Mouse (Mus musculus) limb, embryonic 13.5 days (tissue): ENCODE results near the gene Ppil3. TPM values are rescaled to one million over a fixed set of nuclear protein-coding genes. Genes with fewer than 3 reads are reported as not detected.

ENCODE experiments used
- ATAC-seq: fragments of 200-750 bp; cut with Nextera tagmentation; 2 replicates; pipeline ENCODE4 v1.8.0; 2017; ENCODE audit warnings: low read depth, moderate number of reproducible peaks, moderate TSS enrichment; ENCODE audit not compliant: low FRiP score
- H3K27ac ChIP-seq: fragments of 300-500 bp; sonication (generic); 2 replicates; pipeline ENCODE4 v1.5.1; 2015; ENCODE audit warnings: inconsistent platforms, mild to moderate bottlenecking, moderate library complexity
- H3K27me3 ChIP-seq: fragments of 300-500 bp; sonication (generic); 2 replicates; pipeline ENCODE4 v1.6.1; 2015; ENCODE audit warnings: mild to moderate bottlenecking, inconsistent platforms
- H3K36me3 ChIP-seq: fragments of 300-500 bp; sonication (generic); 2 replicates; pipeline ENCODE4 v1.6.1; 2015; ENCODE audit warnings: inconsistent platforms, mild to moderate bottlenecking, moderate library complexity
- H3K4me1 ChIP-seq: fragments of 300-500 bp; sonication (generic); 2 replicates; pipeline ENCODE4 v1.6.1; 2015; ENCODE audit warnings: inconsistent platforms
- H3K4me2 ChIP-seq: fragments of 300-500 bp; sonication (generic); replicated peaks from 2 replicates; pipeline ENCODE4 v1.6.1; 2015; ENCODE audit warnings: inconsistent platforms, mild to moderate bottlenecking, moderate library complexity
- H3K4me3 ChIP-seq: fragments of 300-500 bp; sonication (generic); 2 replicates; pipeline ENCODE4 v1.5.1; 2015; ENCODE audit warnings: moderate library complexity, mild to moderate bottlenecking, inconsistent platforms
- H3K9ac ChIP-seq: fragments of 300-500 bp; sonication (generic); 2 replicates; pipeline ENCODE4 v1.6.1; 2015; ENCODE audit warnings: mild to moderate bottlenecking, inconsistent platforms
- H3K9me3 ChIP-seq: fragments of 300-500 bp; sonication (generic); 2 replicates; pipeline ENCODE4 v1.6.1; 2016; ENCODE audit warnings: inconsistent platforms
- WGBS: fragments of 180-500 bp; shearing (Covaris S2); methylation state at CpG from one replicate; pipeline ENCODE4 v1.1.7; 2015; 5-methylcytosine and 5-hydroxymethylcytosine counted together
- polyA plus RNA-seq: library from polyadenylated mRNA; unstranded; fragments of >200 nt; fragmentation: Nextera tagmentation; extraction: Ambion mirVana; gene quantifications from 2 replicates; pipeline ENCODE4 v1.2.1, GENCODE M21; 2015

Ppil3 gene
- polyA plus RNA-seq, result 63.5 and 64.6 TPM in 2 replicates

GRCm38 (mm10) chr1:58445143-58445722 lies at the start of gene Ppil3, which contains the start of gene Nif3l1:
Gene Ppil3, minus strand, starts transcription at chr1:58445486.
Gene Nif3l1, plus strand, starts transcription at chr1:58445151.
- Histone ChIP-seq H3K27ac (peak within 1 kb of the TSS; percentile 94), H3K9me3 (no peaks in the 10 kb centered on the region), H3K36me3 (peaks cover 46% of the 10 kb centered on the region), H3K4me3 (peak within 1 kb of the TSS; percentile 69), H3K4me1 (peaks cover 21% of the 10 kb centered on the region), H3K4me2 (peak within 1 kb of the TSS; percentile 68), H3K27me3 (no peaks in the 10 kb centered on the region), H3K9ac (peak within 1 kb of the TSS; percentile 85)
- WGBS, result under 1% methylated on average over 33 of the region's 33 CpGs
- peak; percentile 95 for ATAC-seq

- WGBS, result 93% methylated on average over 4 of the region's 4 CpGs
- no peak for ATAC-seq
- H3K27ac ChIP-seq, result no peak overlapping the region
- H3K4me3 ChIP-seq, result no peak overlapping the region
- H3K36me3 ChIP-seq, result peaks cover 77% of the 10 kb centered on the region
- H3K27me3 ChIP-seq, result no peaks in the 10 kb centered on the region
- no peaks in the 10 kb centered on the region for H3K4me1 ChIP-seq
- no peak overlapping the region for H3K4me2 ChIP-seq
- H3K9ac ChIP-seq, result no peak overlapping the region
- H3K9me3 ChIP-seq, result no peaks in the 10 kb centered on the region
These were observed 37.4 kb upstream of the Ppil3 start for GRCm38 (mm10) chr1:58482647-58483046.

- no peak overlapping the region for H3K4me2 ChIP-seq
- ATAC-seq, result no peak
- H3K27ac ChIP-seq, result no peak overlapping the region
- no peaks in the 10 kb centered on the region for H3K4me1 ChIP-seq
- H3K4me3 ChIP-seq, result no peak overlapping the region
- H3K36me3 ChIP-seq, result peaks cover 81% of the 10 kb centered on the region
- WGBS, result 96% methylated on average over 8 of the region's 8 CpGs
- H3K9me3 ChIP-seq, result no peaks in the 10 kb centered on the region
- H3K27me3 ChIP-seq, result no peaks in the 10 kb centered on the region
- H3K9ac ChIP-seq, result no peak overlapping the region
These were observed 30.4 kb upstream of the Ppil3 start for GRCm38 (mm10) chr1:58475662-58476061.

- H3K27ac ChIP-seq, result no peak overlapping the region
- no peak for ATAC-seq
- peaks cover 88% of the 10 kb centered on the region for H3K36me3 ChIP-seq
These were observed 20.3 kb upstream of the Ppil3 start for GRCm38 (mm10) chr1:58465561-58465960.

GRCm38 (mm10) chr1:58465042-58465441 lies 19.8 kb upstream of the Ppil3 start:
- no peak overlapping the region for H3K9ac ChIP-seq
- H3K9me3 ChIP-seq, result no peaks in the 10 kb centered on the region
- no peak for ATAC-seq
- H3K36me3 ChIP-seq, result peaks cover 88% of the 10 kb centered on the region
- H3K27ac ChIP-seq, result no peak overlapping the region
- no peaks in the 10 kb centered on the region for H3K27me3 ChIP-seq
- no peak overlapping the region for H3K4me2 ChIP-seq
- 88% methylated on average over 4 of the region's 4 CpGs for WGBS
- H3K4me1 ChIP-seq, result no peaks in the 10 kb centered on the region
- H3K4me3 ChIP-seq, result no peak overlapping the region

More at GRCm38 (mm10) chr1:58465561-58465960, 20.3 kb upstream of the Ppil3 start:
- no peak overlapping the region for H3K9ac ChIP-seq
- H3K4me1 ChIP-seq, result no peaks in the 10 kb centered on the region
- no peaks in the 10 kb centered on the region for H3K27me3 ChIP-seq
- H3K4me3 ChIP-seq, result no peak overlapping the region
- H3K9me3 ChIP-seq, result no peaks in the 10 kb centered on the region
- no peak overlapping the region for H3K4me2 ChIP-seq
- whole genome bisulfite sequencing, result 89% methylated on average over 4 of the region's 4 CpGs

GRCm38 (mm10) chr1:58463935-58464334 lies 18.6 kb upstream of the Ppil3 start:
- no peaks in the 10 kb centered on the region for H3K4me1 ChIP-seq
- H3K27ac ChIP-seq, result no peak overlapping the region
- H3K4me2 ChIP-seq, result no peak overlapping the region
- WGBS, result 85% methylated on average over 2 of the region's 2 CpGs
- H3K9me3 ChIP-seq, result no peaks in the 10 kb centered on the region
- H3K4me3 ChIP-seq, result no peak overlapping the region
- no peak for ATAC-seq
- H3K9ac ChIP-seq, result no peak overlapping the region
- no peaks in the 10 kb centered on the region for H3K27me3 ChIP-seq
- peaks cover 86% of the 10 kb centered on the region for H3K36me3 ChIP-seq

GRCm38 (mm10) chr1:58460566-58460965 lies 15.3 kb upstream of the Ppil3 start:
- Histone ChIP-seq H3K27ac (no peak overlapping the region), H3K4me2 (no peak overlapping the region), H3K27me3 (no peaks in the 10 kb centered on the region), H3K4me1 (no peaks in the 10 kb centered on the region), H3K36me3 (peaks cover 99% of the 10 kb centered on the region), H3K4me3 (no peak overlapping the region), H3K9me3 (no peaks in the 10 kb centered on the region), H3K9ac (no peak overlapping the region)
- 87% methylated on average over 3 of the region's 3 CpGs for WGBS
- ATAC-seq, result no peak

GRCm38 (mm10) chr1:58458867-58459266 lies 13.6 kb upstream of the Ppil3 start:
- Histone ChIP-seq H3K4me2 (no peak overlapping the region), H3K9ac (no peak overlapping the region), H3K27me3 (no peaks in the 10 kb centered on the region), H3K36me3 (peaks cover 99% of the 10 kb centered on the region), H3K4me1 (no peaks in the 10 kb centered on the region), H3K27ac (no peak overlapping the region), H3K4me3 (no peak overlapping the region), H3K9me3 (no peaks in the 10 kb centered on the region)
- WGBS, result 78% methylated on average over 2 of the region's 2 CpGs
- ATAC-seq, result no peak

- WGBS, result 84% methylated on average over 5 of the region's 5 CpGs
- Histone ChIP-seq H3K4me2 (no peak overlapping the region), H3K27me3 (no peaks in the 10 kb centered on the region), H3K9me3 (no peaks in the 10 kb centered on the region), H3K36me3 (peaks cover 99% of the 10 kb centered on the region), H3K9ac (no peak overlapping the region), H3K4me3 (no peak overlapping the region), H3K27ac (no peak overlapping the region), H3K4me1 (no peaks in the 10 kb centered on the region)
- ATAC-seq, result no peak
These were observed 12.9 kb upstream of the Ppil3 start for GRCm38 (mm10) chr1:58458175-58458574.

GRCm38 (mm10) chr1:58454316-58454715 lies 9.0 kb upstream of the Ppil3 start:
- H3K27ac ChIP-seq, result no peak overlapping the region
- no peak overlapping the region for H3K4me3 ChIP-seq
- H3K36me3 ChIP-seq, result peaks cover 95% of the 10 kb centered on the region
- H3K27me3 ChIP-seq, result no peaks in the 10 kb centered on the region
- ATAC-seq, result no peak
- no peaks in the 10 kb centered on the region for H3K9me3 ChIP-seq
- H3K4me2 ChIP-seq, result no peak overlapping the region
- no peak overlapping the region for H3K9ac ChIP-seq
- WGBS, result 96% methylated on average over 6 of the region's 6 CpGs
- no peaks in the 10 kb centered on the region for H3K4me1 ChIP-seq

- Histone ChIP-seq H3K9ac (no peak overlapping the region), H3K9me3 (no peaks in the 10 kb centered on the region), H3K36me3 (peaks cover 53% of the 10 kb centered on the region), H3K27me3 (no peaks in the 10 kb centered on the region), H3K4me3 (no peak overlapping the region), H3K4me1 (peaks cover 21% of the 10 kb centered on the region), H3K27ac (no peak overlapping the region), H3K4me2 (no peak overlapping the region)
- no peak for ATAC-seq
- 88% methylated on average over 7 of the region's 7 CpGs for WGBS
These were observed 3.1 kb upstream of the Ppil3 start for GRCm38 (mm10) chr1:58448396-58448795.

- H3K4me2 ChIP-seq, result no peak overlapping the region
These were observed 2.5 kb upstream of the Ppil3 start for GRCm38 (mm10) chr1:58447766-58448165.

GRCm38 (mm10) chr1:58445861-58446260 lies 575 bp upstream of the Ppil3 start:
- 11% methylated on average over 11 of the region's 11 CpGs for WGBS
- Histone ChIP-seq H3K9me3 (no peaks in the 10 kb centered on the region), H3K9ac (peak overlapping the region; percentile 85), H3K4me2 (peak overlapping the region; percentile 68), H3K27me3 (no peaks in the 10 kb centered on the region), H3K36me3 (peaks cover 47% of the 10 kb centered on the region), H3K4me1 (peaks cover 21% of the 10 kb centered on the region), H3K27ac (peak overlapping the region; percentile 94), H3K4me3 (peak overlapping the region; percentile 69)
- no peak for ATAC-seq

More at GRCm38 (mm10) chr1:58447766-58448165, 2.5 kb upstream of the Ppil3 start:
- peaks cover 21% of the 10 kb centered on the region for H3K4me1 ChIP-seq
- H3K9me3 ChIP-seq, result no peaks in the 10 kb centered on the region
- WGBS, result 91% methylated on average over 7 of the region's 7 CpGs
- peaks cover 47% of the 10 kb centered on the region for H3K36me3 ChIP-seq
- no peak overlapping the region for H3K9ac ChIP-seq
- H3K27me3 ChIP-seq, result no peaks in the 10 kb centered on the region
- no peak overlapping the region for H3K27ac ChIP-seq
- no peak for ATAC-seq
- H3K4me3 ChIP-seq, result no peak overlapping the region
